In genomic region chr19:23133427-23134094, GRCm38 (mm10) we compare ENCODE assay signal across 9 mouse cellular contexts. TPM values are rescaled to one million over a fixed set of nuclear protein-coding genes. Genes with fewer than 3 reads are reported as not detected.
A peak's percentile ranks its signal among the peaks of the same experiment; 100 is the strongest.
DNase-seq lines count a peak whose midpoint lies in the region; ATAC-seq and TF ChIP-seq lines count a peak whose summit lies in the region.
"Had no signal": no experiment of that assay in that cellular context is flagged by ENCODE, and none has a peak within 500 bp of the region (broad histone marks: within the 10 kb centered on the region; RNA-seq: fewer than 3 reads in every experiment).

No protein-coding gene starts in this region.

- peaks cover 40% of the 10 kb centered on the region for H3K27me3 ChIP-seq in kidney, embryonic 15.5 days
- peaks cover 68% of the 10 kb centered on the region for H3K27me3 ChIP-seq in forebrain, embryonic 12.5 days
- peaks cover 71% of the 10 kb centered on the region for H3K27me3 ChIP-seq in limb, embryonic 13.5 days
- H3K27me3 ChIP-seq: Patski had no signal

- ATAC-seq in kidney, embryonic 15.5 days (replicated peaks; ENCODE audit: low FRiP score): no peak; the same call in 1 of the 2 replicates
- 0 out of 2 replicates have a peak, but pooled peaks have one; percentile 7 for ATAC-seq in forebrain, embryonic 12.5 days (ENCODE audit: low FRiP score)
- ATAC-seq in limb, embryonic 13.5 days (ENCODE audit: low FRiP score, low read depth): no peak
- ATAC-seq: Patski had no signal

- no peak overlapping the region for H3K9ac ChIP-seq in kidney, embryonic 15.5 days
- no peak overlapping the region for H3K9ac ChIP-seq in forebrain, embryonic 12.5 days
- no peak overlapping the region for H3K9ac ChIP-seq in limb, embryonic 13.5 days

- 21% methylated on average over 9 of the region's 9 CpGs for WGBS in kidney, embryonic 15.5 days
- 4% methylated on average over 9 of the region's 9 CpGs for WGBS in forebrain, embryonic 12.5 days
- 4% methylated on average over 9 of the region's 9 CpGs for whole genome bisulfite sequencing in limb, embryonic 13.5 days
- 21% methylated on average over 9 of the region's 9 CpGs for WGBS in olfactory bulb, adult 2 months

- H3K36me3 ChIP-seq in kidney, embryonic 15.5 days: no peaks in the 10 kb centered on the region
- no peaks in the 10 kb centered on the region for H3K36me3 ChIP-seq in forebrain, embryonic 12.5 days (replicated peaks)
- H3K36me3 ChIP-seq in limb, embryonic 13.5 days: no peaks in the 10 kb centered on the region

- no peak for DNase-seq in kidney, postnatal 14 days
- DNase-seq in adrenal gland, adult (ENCODE audit: inconsistent age in 2 of 2, low spot score in 1 of 2): peak; percentile 82 to 91
- no peak for DNase-seq in embryo, embryonic 11 days
- DNase-seq in Muller cell, postnatal 12 days (ENCODE audit: inconsistent ontology term): no peak

- no peaks in the 10 kb centered on the region for H3K9me3 ChIP-seq in kidney, embryonic 15.5 days (replicated peaks)
- no peaks in the 10 kb centered on the region for H3K9me3 ChIP-seq in forebrain, embryonic 12.5 days
- H3K9me3 ChIP-seq in limb, embryonic 13.5 days: peaks cover 6% of the 10 kb centered on the region; the same call in 1 of the 2 replicates

- TF ChIP-seq POLR2A in olfactory bulb, adult 2 months (IDR thresholded peaks at IDR 0.05; ENCODE audit: insufficient read depth, low read depth, low read length): no peak

- TF ChIP-seq CTCF in olfactory bulb, adult 2 months (IDR thresholded peaks at IDR 0.05; ENCODE audit: insufficient read depth, low read depth, low read length): no peak

- H3K4me2 ChIP-seq in kidney, embryonic 15.5 days: peak overlapping the region; percentile 80
- peak overlapping the region; percentile 84 for H3K4me2 ChIP-seq in forebrain, embryonic 12.5 days
- peak overlapping the region; percentile 90 for H3K4me2 ChIP-seq in limb, embryonic 13.5 days (replicated peaks)

- peaks cover 34% of the 10 kb centered on the region for H3K4me1 ChIP-seq in kidney, embryonic 15.5 days
- H3K4me1 ChIP-seq in forebrain, embryonic 12.5 days: peaks cover 36% of the 10 kb centered on the region
- peaks cover 34% of the 10 kb centered on the region for H3K4me1 ChIP-seq in limb, embryonic 13.5 days
- H3K4me1 ChIP-seq in olfactory bulb, adult 2 months (ENCODE audit: control insufficient read depth, insufficient read depth, low read length): peaks cover 32% of the 10 kb centered on the region

- H3K27ac ChIP-seq in kidney, embryonic 15.5 days: peak overlapping the region; percentile 52
- H3K27ac ChIP-seq in forebrain, embryonic 12.5 days: no peak overlapping the region
- no peak overlapping the region for H3K27ac ChIP-seq in limb, embryonic 13.5 days
- H3K27ac ChIP-seq in olfactory bulb, adult 2 months (ENCODE audit: insufficient read depth, low read depth, low read length): peak overlapping the region; percentile 99

- H3K4me3 ChIP-seq in kidney, embryonic 15.5 days (replicated peaks): peak overlapping the region; percentile 44
- H3K4me3 ChIP-seq in forebrain, embryonic 12.5 days (replicated peaks): peak overlapping the region; percentile 43; the same call in 1 of the 2 replicates
- peak overlapping the region; percentile 42 for H3K4me3 ChIP-seq in limb, embryonic 13.5 days
- peak overlapping the region; percentile 53 for H3K4me3 ChIP-seq in olfactory bulb, adult 2 months (ENCODE audit: insufficient read depth, low read depth, low read length)

RNA-seq across cellular contexts. Expression of gene Klf9, which starts 7.5 kb away (rescaled TPM):
- polyA plus RNA-seq in kidney, embryonic 15.5 days (2015; fragmentation: Nextera tagmentation; extraction: Ambion mirVana): 5.3 and 6.0 TPM in 2 replicates
- 1.2 and 1.4 TPM in 2 replicates for polyA plus RNA-seq in forebrain, embryonic 12.5 days (2016; fragmentation: Nextera tagmentation; extraction: Ambion mirVana)
- polyA plus RNA-seq in limb, embryonic 13.5 days (2015; fragmentation: Nextera tagmentation; extraction: Ambion mirVana): 1.8 and 1.9 TPM in 2 replicates
- polyA plus RNA-seq in olfactory bulb, adult 2 months (2012; ENCODE audit: insufficient read depth, insufficient read length, low replicate concordance, missing spikeins): 102 and 132 TPM in 2 replicates

Comparison
In these comparisons a context has a peak if more than half of its experiments do, and no peak if none do; other contexts are left out.
1. H3K27ac ChIP-seq: peak in kidney, embryonic 15.5 days (single experiment) and olfactory bulb, adult 2 months (single experiment); none in forebrain, embryonic 12.5 days (single experiment) and limb, embryonic 13.5 days (single experiment).
2. DNase-seq: peak in adrenal gland, adult (2 of 2); none in kidney, postnatal 14 days (single experiment), embryo, embryonic 11 days (single experiment) and Muller cell, postnatal 12 days (single experiment).
3. RNA of gene Klf9, which starts 7.5 kb away (polyA plus RNA-seq): 102 to 132 TPM in olfactory bulb, adult 2 months; 5.3 to 6.0 TPM in kidney, embryonic 15.5 days, 1.8 to 1.9 TPM in limb, embryonic 13.5 days and 1.2 to 1.4 TPM in forebrain, embryonic 12.5 days; every median in the first group is over 10 times any median in the second.
4. Peak in every context shown above with its lines, with median percentiles within 50 percentile points of each other: H3K4me2 ChIP-seq and H3K4me3 ChIP-seq.